Mouse (Mus musculus): ENCODE data around the gene Mansc4. TPM values are rescaled to one million over a fixed set of nuclear protein-coding genes. Genes with fewer than 3 reads are reported as not detected.

The Mansc4 gene
- polyA plus RNA-seq, 1 experiment, result 2.8 TPM

GRCm38 (mm10) chr6:147064226-147064943, 22.4 kb downstream of the Mansc4 start:
- 98% methylated on average over 10 of the region's 10 CpGs for WGBS
- no peaks in the 10 kb centered on the region for H3K4me1 ChIP-seq (replicated peaks; ENCODE audit: control insufficient read depth, insufficient read depth, low read length)
- H3K4me3 ChIP-seq (ENCODE audit: control insufficient read depth, insufficient read depth, low read length), result no peak overlapping the region
- DNase-seq, result no peak
- no peak for TF ChIP-seq CTCF (IDR thresholded peaks at IDR 0.05; ENCODE audit: borderline replicate concordance, control insufficient read depth, extremely low read depth, insufficient read depth, low read length, poor library complexity)
- TF ChIP-seq POLR2A (IDR thresholded peaks at IDR 0.05; ENCODE audit: control insufficient read depth, extremely low read depth, insufficient read depth, low read length, poor library complexity), result no peak
- peaks cover 25% of the 10 kb centered on the region for H3K36me3 ChIP-seq (ENCODE audit: control insufficient read depth, insufficient read depth, low read length)
- no peaks in the 10 kb centered on the region for H3K27me3 ChIP-seq (ENCODE audit: control insufficient read depth, insufficient read depth, low read length)
- H3K27ac ChIP-seq (ENCODE audit: control insufficient read depth, insufficient read depth, low read length), result no peak overlapping the region

GRCm38 (mm10) chr6:147062694-147063093, 24.1 kb downstream of the Mansc4 start:
- H3K36me3 ChIP-seq (ENCODE audit: control insufficient read depth, insufficient read depth, low read length), result peaks cover 25% of the 10 kb centered on the region
- no peak for DNase-seq
- no peak overlapping the region for H3K4me3 ChIP-seq (ENCODE audit: control insufficient read depth, insufficient read depth, low read length)
- no peaks in the 10 kb centered on the region for H3K4me1 ChIP-seq (replicated peaks; ENCODE audit: control insufficient read depth, insufficient read depth, low read length)
- TF ChIP-seq CTCF (IDR thresholded peaks at IDR 0.05; ENCODE audit: borderline replicate concordance, control insufficient read depth, extremely low read depth, insufficient read depth, low read length, poor library complexity), result no peak
- TF ChIP-seq POLR2A (IDR thresholded peaks at IDR 0.05; ENCODE audit: control insufficient read depth, extremely low read depth, insufficient read depth, low read length, poor library complexity), result no peak
- H3K27me3 ChIP-seq (ENCODE audit: control insufficient read depth, insufficient read depth, low read length), result no peaks in the 10 kb centered on the region
- WGBS, result 91% methylated on average over 7 of the region's 7 CpGs
- no peak overlapping the region for H3K27ac ChIP-seq (ENCODE audit: control insufficient read depth, insufficient read depth, low read length)

- peaks cover 25% of the 10 kb centered on the region for H3K36me3 ChIP-seq (ENCODE audit: control insufficient read depth, insufficient read depth, low read length)
- TF ChIP-seq CTCF (IDR thresholded peaks at IDR 0.05; ENCODE audit: borderline replicate concordance, control insufficient read depth, extremely low read depth, insufficient read depth, low read length, poor library complexity), result no peak
- no peak for TF ChIP-seq POLR2A (IDR thresholded peaks at IDR 0.05; ENCODE audit: control insufficient read depth, extremely low read depth, insufficient read depth, low read length, poor library complexity)
- 91% methylated on average over 7 of the region's 7 CpGs for WGBS
- no peak for DNase-seq
- H3K27me3 ChIP-seq (ENCODE audit: control insufficient read depth, insufficient read depth, low read length), result no peaks in the 10 kb centered on the region
- H3K4me1 ChIP-seq (replicated peaks; ENCODE audit: control insufficient read depth, insufficient read depth, low read length), result no peaks in the 10 kb centered on the region
- H3K27ac ChIP-seq (ENCODE audit: control insufficient read depth, insufficient read depth, low read length), result no peak overlapping the region
- H3K4me3 ChIP-seq (ENCODE audit: control insufficient read depth, insufficient read depth, low read length), result no peak overlapping the region
These were observed 24.8 kb downstream of the Mansc4 start for GRCm38 (mm10) chr6:147062034-147062433.

GRCm38 (mm10) chr6:147061630-147062029, 25.2 kb downstream of the Mansc4 start:
- H3K4me3 ChIP-seq (ENCODE audit: control insufficient read depth, insufficient read depth, low read length), result no peak overlapping the region
- TF ChIP-seq POLR2A (IDR thresholded peaks at IDR 0.05; ENCODE audit: control insufficient read depth, extremely low read depth, insufficient read depth, low read length, poor library complexity) (no peak), CTCF (IDR thresholded peaks at IDR 0.05; ENCODE audit: borderline replicate concordance, control insufficient read depth, extremely low read depth, insufficient read depth, low read length, poor library complexity) (no peak)
- 94% methylated on average over 9 of the region's 9 CpGs for WGBS

GRCm38 (mm10) chr6:147059326-147059725, 27.5 kb downstream of the Mansc4 start:
- H3K36me3 ChIP-seq (ENCODE audit: control insufficient read depth, insufficient read depth, low read length), result peaks cover 32% of the 10 kb centered on the region
- TF ChIP-seq CTCF (IDR thresholded peaks at IDR 0.05; ENCODE audit: borderline replicate concordance, control insufficient read depth, extremely low read depth, insufficient read depth, low read length, poor library complexity), result no peak
- no peak for TF ChIP-seq POLR2A (IDR thresholded peaks at IDR 0.05; ENCODE audit: control insufficient read depth, extremely low read depth, insufficient read depth, low read length, poor library complexity)
- no peaks in the 10 kb centered on the region for H3K4me1 ChIP-seq (replicated peaks; ENCODE audit: control insufficient read depth, insufficient read depth, low read length)
- DNase-seq, result no peak
- H3K4me3 ChIP-seq (ENCODE audit: control insufficient read depth, insufficient read depth, low read length), result no peak overlapping the region
- no peaks in the 10 kb centered on the region for H3K27me3 ChIP-seq (ENCODE audit: control insufficient read depth, insufficient read depth, low read length)
- WGBS, result 87% methylated on average over 7 of the region's 7 CpGs
- no peak overlapping the region for H3K27ac ChIP-seq (ENCODE audit: control insufficient read depth, insufficient read depth, low read length)

More at GRCm38 (mm10) chr6:147061630-147062029, 25.2 kb downstream of the Mansc4 start:
- H3K27ac ChIP-seq (ENCODE audit: control insufficient read depth, insufficient read depth, low read length), result no peak overlapping the region
- peaks cover 25% of the 10 kb centered on the region for H3K36me3 ChIP-seq (ENCODE audit: control insufficient read depth, insufficient read depth, low read length)
- H3K27me3 ChIP-seq (ENCODE audit: control insufficient read depth, insufficient read depth, low read length), result no peaks in the 10 kb centered on the region
- DNase-seq, result no peak
- no peaks in the 10 kb centered on the region for H3K4me1 ChIP-seq (replicated peaks; ENCODE audit: control insufficient read depth, insufficient read depth, low read length)

- no peak for DNase-seq
- WGBS, result 94% methylated on average over 10 of the region's 10 CpGs
- Histone ChIP-seq H3K27me3 (ENCODE audit: control insufficient read depth, insufficient read depth, low read length) (no peaks in the 10 kb centered on the region), H3K27ac (ENCODE audit: control insufficient read depth, insufficient read depth, low read length) (no peak overlapping the region), H3K4me3 (ENCODE audit: control insufficient read depth, insufficient read depth, low read length) (no peak overlapping the region), H3K4me1 (replicated peaks; ENCODE audit: control insufficient read depth, insufficient read depth, low read length) (no peaks in the 10 kb centered on the region), H3K36me3 (ENCODE audit: control insufficient read depth, insufficient read depth, low read length) (peaks cover 24% of the 10 kb centered on the region)
- no peak for TF ChIP-seq CTCF (IDR thresholded peaks at IDR 0.05; ENCODE audit: borderline replicate concordance, control insufficient read depth, extremely low read depth, insufficient read depth, low read length, poor library complexity)
- no peak for TF ChIP-seq POLR2A (IDR thresholded peaks at IDR 0.05; ENCODE audit: control insufficient read depth, extremely low read depth, insufficient read depth, low read length, poor library complexity)
These were observed 31.4 kb downstream of the Mansc4 start for GRCm38 (mm10) chr6:147055374-147055977.

Measured in thymus, adult 2 months (tissue).